Mouse (Mus musculus) adrenal gland, postnatal 14 days (tissue): ENCODE data around the gene Mast1. TPM values are rescaled to one million over a fixed set of nuclear protein-coding genes. Genes with fewer than 3 reads are reported as not detected.

Experiments
- DNase-seq: peaks from one replicate; pipeline ENCODE4 v3.0.0; 2021; ENCODE audit warnings: mixed read lengths
- long read RNA-seq, 2 experiments: library from polyadenylated mRNA; stranded (forward); transcript quantifications; one replicate each; pipeline ENCODE4 v2.0.0; 2021
- total RNA-seq: library from RNA; stranded (reverse); gene quantifications from 2 replicates; pipeline ENCODE4 v1.2.3, GENCODE M21; 2021

The Mast1 gene
- 1.2 and 3.1 TPM in 2 replicates for total RNA-seq
- long read RNA-seq, experiment 1, partial matches to known transcripts, result 3 of 3 reads
- long read RNA-seq, experiment 1, other reads (novel, unspliced or antisense), result 0 of 3 reads
- long read RNA-seq, experiment 2, full-length matches to known transcripts, result 1 of 1 reads
- long read RNA-seq, experiment 2, partial matches to known transcripts, result 0 of 1 reads
- long read RNA-seq, experiment 2, other reads (novel, unspliced or antisense), result 0 of 1 reads

GRCm38 (mm10) chr8:84936962-84937546 is at the start of gene Mast1:
Mast1 (minus strand) TSS chr8:84937359.
- peak; percentile 86 for DNase-seq

GRCm38 (mm10) chr8:84986379-84986945 is 49.3 kb upstream of the Mast1 start:
- DNase-seq, result no peak

- peak; percentile 95 for DNase-seq
Measured at GRCm38 (mm10) chr8:84985684-84986378, 48.7 kb upstream of the Mast1 start.

GRCm38 (mm10) chr8:84985049-84985683 is 48.0 kb upstream of the Mast1 start:
- no peak for DNase-seq

GRCm38 (mm10) chr8:84984294-84985048 is 47.3 kb upstream of the Mast1 start:
- peak; percentile 67 for DNase-seq

- DNase-seq, result no peak
Measured at GRCm38 (mm10) chr8:84982499-84983011, 45.4 kb upstream of the Mast1 start.

GRCm38 (mm10) chr8:84981644-84982498 is 44.7 kb upstream of the Mast1 start:
- DNase-seq, result no peak

- peak; percentile 92 for DNase-seq
Measured at GRCm38 (mm10) chr8:84980622-84981358, 43.6 kb upstream of the Mast1 start.

- peak; percentile 97 for DNase-seq
Measured at GRCm38 (mm10) chr8:84979599-84980421, 42.7 kb upstream of the Mast1 start.

- peak; percentile 98 for DNase-seq
Measured at GRCm38 (mm10) chr8:84978248-84978940, 41.2 kb upstream of the Mast1 start, which contains the start of gene Junb. Junb (minus strand) TSS chr8:84978718.

GRCm38 (mm10) chr8:84977435-84978247 is 40.5 kb upstream of the Mast1 start:
- DNase-seq, result peak; percentile 88

GRCm38 (mm10) chr8:84976763-84977434 is 39.7 kb upstream of the Mast1 start:
- DNase-seq, result no peak

- peak; percentile 98 for DNase-seq
Measured at GRCm38 (mm10) chr8:84976031-84976762, 39.0 kb upstream of the Mast1 start.

- peak; percentile 84 for DNase-seq
Measured at GRCm38 (mm10) chr8:84975434-84975833, 38.3 kb upstream of the Mast1 start.

GRCm38 (mm10) chr8:84974543-84975142 is 37.5 kb upstream of the Mast1 start:
- DNase-seq, result no peak
